Mouse (Mus musculus): ENCODE data around the gene Olfr782. TPM values are rescaled to one million over a fixed set of nuclear protein-coding genes. Genes with fewer than 3 reads are reported as not detected.
"Not testable (repeated sequence)": the region's sequence is repeated elsewhere in the genome, so short reads cannot be mapped to it uniquely, and the experiment has no call there.

Olfr782 gene
- not detected in 2 replicates for polyA plus RNA-seq (2014; fragmentation: Nextera tagmentation; extraction: Ambion mirVana)

DNA sequence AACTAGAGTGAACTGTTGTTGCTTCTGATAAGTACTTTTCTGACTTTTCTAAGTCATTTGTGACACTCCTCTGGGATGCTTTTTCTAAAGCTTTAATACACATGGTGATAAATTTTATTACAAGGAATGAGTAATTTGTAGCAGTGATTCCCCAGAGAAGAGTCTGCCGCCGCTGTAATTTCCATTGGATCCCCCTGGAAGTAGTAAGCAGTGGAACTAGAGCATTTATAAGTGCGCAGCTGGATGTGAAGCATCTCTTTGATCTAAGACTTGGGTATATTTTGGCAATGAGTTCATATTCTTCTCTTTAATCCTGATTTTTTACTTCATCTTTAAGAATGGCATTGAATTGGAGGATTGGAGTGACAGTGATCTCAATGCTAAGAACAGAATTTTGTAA is at the start of gene Olfr782:
Olfr782 (plus strand) TSS at position 301 of the 400 bp plus-strand sequence.
- ATAC-seq (ENCODE audit: insufficient read depth, low FRiP score, low TSS enrichment) (no peak), DNase-seq (ENCODE audit: low spot score) (no peak)
- Histone ChIP-seq H3K27ac (ENCODE audit: low read depth, low read length) (no peak within 1 kb of the TSS), H3K4me2 (ENCODE audit: low read depth) (no peak within 1 kb of the TSS), H3K36me3 (ENCODE audit: control insufficient read depth, insufficient read depth, low read length) (no peaks in the 10 kb centered on the region), H3K9ac (ENCODE audit: low read length) (no peak within 1 kb of the TSS), H3K27me3 (ENCODE audit: control insufficient read depth, insufficient read depth, low read length) (no peaks in the 10 kb centered on the region), H3K9me3 (ENCODE audit: control insufficient read depth, low read length) (no peaks in the 10 kb centered on the region), H3K4me1 (ENCODE audit: control insufficient read depth, insufficient read depth, low read length) (no peaks in the 10 kb centered on the region), H3K4me3 (ENCODE audit: low read depth, low read length) (no peak within 1 kb of the TSS)
- 89% methylated on average over 3 of the region's 3 CpGs for WGBS

DNA sequence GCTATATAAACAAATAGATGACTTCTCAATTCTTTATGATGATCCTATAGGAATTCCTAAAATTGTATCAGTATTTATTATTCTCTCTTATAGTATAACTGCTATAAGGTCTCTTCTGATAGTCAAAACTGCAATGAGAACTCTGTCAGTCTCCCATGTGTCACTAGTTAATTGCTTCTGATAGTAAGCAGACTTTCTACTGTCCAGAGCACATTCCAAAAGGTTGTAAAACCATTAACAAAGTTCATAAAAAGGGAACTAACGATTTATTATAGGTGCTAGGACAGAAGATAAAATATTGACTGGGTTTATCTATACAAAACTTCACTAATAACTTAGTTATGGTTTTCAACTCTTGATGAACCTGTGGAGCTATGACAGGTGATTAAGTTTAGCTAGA is 35.7 kb upstream of the Olfr782 start:
- WGBS = 66% methylated on average over 1 of the region's 1 CpGs
- not testable (repeated sequence) for H3K9me3 ChIP-seq (ENCODE audit: control insufficient read depth, low read length); H3K4me3 ChIP-seq (ENCODE audit: low read depth, low read length); H3K9ac ChIP-seq (ENCODE audit: low read length); H3K4me1 ChIP-seq (ENCODE audit: control insufficient read depth, insufficient read depth, low read length); H3K27me3 ChIP-seq (ENCODE audit: control insufficient read depth, insufficient read depth, low read length); ATAC-seq (ENCODE audit: insufficient read depth, low FRiP score, low TSS enrichment); H3K36me3 ChIP-seq (ENCODE audit: control insufficient read depth, insufficient read depth, low read length); H3K27ac ChIP-seq (ENCODE audit: low read depth, low read length); DNase-seq (ENCODE audit: low spot score); H3K4me2 ChIP-seq (ENCODE audit: low read depth)

DNA sequence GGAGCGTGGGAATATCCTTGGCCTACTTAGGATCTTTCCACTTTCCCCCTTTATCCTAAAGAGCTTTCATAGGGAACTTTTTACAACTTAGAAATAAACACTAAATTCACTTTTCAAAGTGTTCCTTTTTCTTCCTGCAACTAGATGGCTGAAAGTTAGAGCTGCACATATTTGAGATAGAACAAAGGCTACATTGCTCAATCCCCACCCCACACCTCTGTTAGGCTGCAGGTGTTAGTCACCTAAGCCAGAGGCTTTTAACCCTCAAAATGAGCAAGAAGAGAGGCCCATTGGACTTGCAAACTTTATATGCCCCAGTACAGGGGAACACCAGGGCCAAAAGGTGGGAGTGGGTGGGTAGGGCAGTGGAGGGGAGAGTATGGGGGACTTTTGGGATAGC is 35.1 kb upstream of the Olfr782 start:
- H3K36me3 ChIP-seq (ENCODE audit: control insufficient read depth, insufficient read depth, low read length); H3K9ac ChIP-seq (ENCODE audit: low read length); H3K4me3 ChIP-seq (ENCODE audit: low read depth, low read length); H3K27ac ChIP-seq (ENCODE audit: low read depth, low read length); H3K27me3 ChIP-seq (ENCODE audit: control insufficient read depth, insufficient read depth, low read length); H3K4me2 ChIP-seq (ENCODE audit: low read depth); DNase-seq (ENCODE audit: low spot score); H3K4me1 ChIP-seq (ENCODE audit: control insufficient read depth, insufficient read depth, low read length); ATAC-seq (ENCODE audit: insufficient read depth, low FRiP score, low TSS enrichment); H3K9me3 ChIP-seq (ENCODE audit: control insufficient read depth, low read length): not testable (repeated sequence)
- WGBS = no CpG with 5 or more reads among the region's 1 CpGs

DNA sequence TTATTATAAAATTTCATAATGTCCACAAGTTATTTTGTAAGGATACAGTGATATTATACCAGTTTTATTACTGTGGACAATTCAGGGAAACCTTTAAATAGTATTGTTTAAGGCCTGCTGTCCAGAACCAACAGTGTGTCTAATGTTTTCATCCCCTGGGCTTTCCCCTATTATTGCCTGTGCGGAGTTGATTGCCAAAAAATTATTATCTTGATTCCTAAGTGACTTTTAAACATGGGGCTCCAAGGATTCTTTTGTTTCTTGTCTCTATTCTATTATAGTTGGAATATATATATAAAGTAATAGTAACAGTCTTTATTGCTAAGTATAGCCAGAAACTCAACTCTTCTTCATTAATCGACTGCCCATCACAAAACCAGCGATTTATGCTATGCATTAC is 30.8 kb upstream of the Olfr782 start, which contains the start of gene Olfr780:
Olfr780 (plus strand) TSS at position 301 of the 400 bp plus-strand sequence.
- WGBS = 87% methylated on average over 3 of the region's 3 CpGs
- no peaks in the 10 kb centered on the region for H3K36me3 ChIP-seq (ENCODE audit: control insufficient read depth, insufficient read depth, low read length)
- no peak within 1 kb of the TSS for H3K4me2 ChIP-seq (ENCODE audit: low read depth)
- ATAC-seq (ENCODE audit: insufficient read depth, low FRiP score, low TSS enrichment) (no peak), DNase-seq (ENCODE audit: low spot score) (no peak)
- no peaks in the 10 kb centered on the region for H3K9me3 ChIP-seq (ENCODE audit: control insufficient read depth, low read length)
- H3K4me1 ChIP-seq (ENCODE audit: control insufficient read depth, insufficient read depth, low read length) = no peaks in the 10 kb centered on the region
- no peaks in the 10 kb centered on the region for H3K27me3 ChIP-seq (ENCODE audit: control insufficient read depth, insufficient read depth, low read length)
- H3K27ac ChIP-seq (ENCODE audit: low read depth, low read length) = no peak within 1 kb of the TSS
- no peak within 1 kb of the TSS for H3K9ac ChIP-seq (ENCODE audit: low read length)
- no peak within 1 kb of the TSS for H3K4me3 ChIP-seq (ENCODE audit: low read depth, low read length)

DNA sequence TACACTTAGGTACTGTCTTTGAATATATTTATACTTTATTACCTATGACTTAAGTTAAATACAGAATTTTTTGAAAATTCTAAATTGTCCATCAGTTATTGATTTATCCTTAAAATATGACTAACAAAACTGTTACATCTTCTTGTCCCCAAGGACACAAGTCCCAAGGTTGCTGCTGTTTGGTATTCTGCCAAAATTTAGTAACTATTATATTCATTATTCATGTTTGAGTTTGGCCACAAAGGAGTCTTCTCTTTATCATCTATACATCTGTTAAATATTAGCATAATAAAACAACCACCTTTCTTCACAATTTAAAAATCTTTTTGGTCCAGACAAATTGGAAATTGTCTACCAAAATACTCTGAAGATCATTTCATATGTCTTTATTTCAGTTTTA is 20.1 kb upstream of the Olfr782 start, which contains the start of gene Olfr781:
Olfr781 (plus strand) TSS at position 301 of the 400 bp plus-strand sequence.
- no peak within 1 kb of the TSS for H3K4me3 ChIP-seq (ENCODE audit: low read depth, low read length)
- no peak within 1 kb of the TSS for H3K9ac ChIP-seq (ENCODE audit: low read length)
- H3K9me3 ChIP-seq (ENCODE audit: control insufficient read depth, low read length) = no peaks in the 10 kb centered on the region
- H3K36me3 ChIP-seq (ENCODE audit: control insufficient read depth, insufficient read depth, low read length) = no peaks in the 10 kb centered on the region
- no peaks in the 10 kb centered on the region for H3K27me3 ChIP-seq (ENCODE audit: control insufficient read depth, insufficient read depth, low read length)
- no peak within 1 kb of the TSS for H3K27ac ChIP-seq (ENCODE audit: low read depth, low read length)
- DNase-seq (ENCODE audit: low spot score) (no peak), ATAC-seq (ENCODE audit: insufficient read depth, low FRiP score, low TSS enrichment) (no peak)
- no peak within 1 kb of the TSS for H3K4me2 ChIP-seq (ENCODE audit: low read depth)
- H3K4me1 ChIP-seq (ENCODE audit: control insufficient read depth, insufficient read depth, low read length) = no peaks in the 10 kb centered on the region

DNA sequence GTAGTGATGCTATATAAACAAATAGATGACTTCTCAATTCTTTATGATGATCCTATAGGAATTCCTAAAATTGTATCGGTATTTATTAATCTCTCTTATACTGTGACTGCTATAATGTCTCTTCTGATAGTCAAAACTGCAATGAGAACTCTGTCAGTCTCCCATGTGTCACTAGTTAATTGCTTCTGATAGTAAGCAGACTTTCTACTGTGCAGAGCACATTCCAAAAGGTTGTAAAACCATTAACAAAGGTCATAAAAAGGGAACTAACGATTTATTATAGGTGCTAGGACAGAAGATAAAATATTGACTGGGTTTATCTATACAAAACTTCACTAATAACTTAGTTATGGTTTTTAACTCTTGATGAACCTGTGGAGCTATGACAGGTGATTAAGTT is 3.8 kb downstream of the Olfr782 start:
- 70% methylated on average over 2 of the region's 2 CpGs for WGBS
- H3K36me3 ChIP-seq (ENCODE audit: control insufficient read depth, insufficient read depth, low read length); H3K9me3 ChIP-seq (ENCODE audit: control insufficient read depth, low read length); H3K27me3 ChIP-seq (ENCODE audit: control insufficient read depth, insufficient read depth, low read length); H3K27ac ChIP-seq (ENCODE audit: low read depth, low read length); H3K4me1 ChIP-seq (ENCODE audit: control insufficient read depth, insufficient read depth, low read length); H3K4me2 ChIP-seq (ENCODE audit: low read depth); H3K4me3 ChIP-seq (ENCODE audit: low read depth, low read length); DNase-seq (ENCODE audit: low spot score); ATAC-seq (ENCODE audit: insufficient read depth, low FRiP score, low TSS enrichment); H3K9ac ChIP-seq (ENCODE audit: low read length): not testable (repeated sequence)

DNA sequence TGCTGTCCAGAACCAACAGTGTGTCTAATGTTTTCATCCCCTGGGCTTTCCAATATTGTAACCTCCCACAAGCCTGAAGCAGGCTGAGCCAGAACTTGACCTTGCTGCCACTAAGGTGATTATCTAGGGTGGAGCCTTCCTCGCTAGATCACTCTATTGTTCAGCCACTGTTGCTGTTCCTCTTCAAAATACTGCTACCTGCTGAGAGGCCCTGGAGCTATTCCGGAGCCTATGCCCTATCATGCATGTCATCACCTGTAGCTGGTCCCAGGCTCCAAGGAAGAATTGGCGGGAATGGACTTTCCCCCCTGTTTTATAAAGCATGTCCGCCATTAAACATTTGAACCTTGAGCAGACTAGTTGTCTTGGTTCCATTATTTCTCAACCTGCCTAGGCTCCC is 7.8 kb downstream of the Olfr782 start:
- not testable (repeated sequence) for H3K4me1 ChIP-seq (ENCODE audit: control insufficient read depth, insufficient read depth, low read length); DNase-seq (ENCODE audit: low spot score); H3K36me3 ChIP-seq (ENCODE audit: control insufficient read depth, insufficient read depth, low read length); ATAC-seq (ENCODE audit: insufficient read depth, low FRiP score, low TSS enrichment); H3K4me3 ChIP-seq (ENCODE audit: low read depth, low read length); H3K9ac ChIP-seq (ENCODE audit: low read length); H3K4me2 ChIP-seq (ENCODE audit: low read depth); H3K27me3 ChIP-seq (ENCODE audit: control insufficient read depth, insufficient read depth, low read length); H3K9me3 ChIP-seq (ENCODE audit: control insufficient read depth, low read length); H3K27ac ChIP-seq (ENCODE audit: low read depth, low read length)
- WGBS = 82% methylated on average over 4 of the region's 4 CpGs

DNA sequence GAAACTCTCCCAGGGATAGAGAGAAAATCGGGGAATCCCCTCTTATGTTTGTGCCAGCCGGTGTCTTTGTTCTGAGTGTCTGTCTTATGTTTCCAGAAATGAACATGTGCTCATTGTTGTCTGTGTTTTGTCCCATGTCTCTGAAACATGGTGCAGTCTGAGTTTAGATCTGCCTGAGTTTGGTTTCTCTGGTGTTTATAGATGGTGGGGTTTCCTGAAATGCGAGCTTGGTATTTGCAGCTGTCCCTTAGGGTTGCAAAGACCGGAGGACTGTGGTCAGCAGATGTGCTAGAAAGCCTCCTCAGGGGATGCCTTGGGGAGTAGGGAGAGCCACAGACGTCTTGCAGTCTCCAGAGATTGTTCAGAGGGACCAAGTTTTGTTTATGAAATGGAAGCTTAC is 8.7 kb downstream of the Olfr782 start:
- H3K9me3 ChIP-seq (ENCODE audit: control insufficient read depth, low read length) = no peaks in the 10 kb centered on the region
- no peaks in the 10 kb centered on the region for H3K27me3 ChIP-seq (ENCODE audit: control insufficient read depth, insufficient read depth, low read length)
- no peak overlapping the region for H3K9ac ChIP-seq (ENCODE audit: low read length)
- ATAC-seq (ENCODE audit: insufficient read depth, low FRiP score, low TSS enrichment) (no peak), DNase-seq (ENCODE audit: low spot score) (no peak)
- H3K36me3 ChIP-seq (ENCODE audit: control insufficient read depth, insufficient read depth, low read length) = no peaks in the 10 kb centered on the region
- H3K4me2 ChIP-seq (ENCODE audit: low read depth) = no peak overlapping the region
- WGBS = 77% methylated on average over 5 of the region's 5 CpGs
- no peak overlapping the region for H3K27ac ChIP-seq (ENCODE audit: low read depth, low read length)
- no peaks in the 10 kb centered on the region for H3K4me1 ChIP-seq (ENCODE audit: control insufficient read depth, insufficient read depth, low read length)
- H3K4me3 ChIP-seq (ENCODE audit: low read depth, low read length) = no peak overlapping the region

DNA sequence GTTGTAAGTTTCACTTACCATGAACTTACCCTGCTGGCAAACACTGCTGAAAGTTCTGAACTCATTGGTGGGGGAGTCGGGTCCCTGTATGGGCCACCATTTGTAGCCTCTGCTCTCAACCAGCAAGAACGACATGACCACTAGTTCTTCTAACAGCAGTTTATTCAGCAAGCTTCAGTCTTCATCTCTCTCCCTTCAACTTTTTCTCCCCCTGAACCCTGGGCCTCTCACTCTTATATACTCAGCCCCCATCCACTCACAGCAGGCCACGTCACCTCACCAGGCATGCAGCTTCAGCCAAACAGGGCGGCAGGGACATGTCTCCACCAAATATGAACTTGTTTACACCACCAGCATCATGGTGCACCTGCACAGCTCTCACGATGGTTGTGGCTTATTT is 25.4 kb downstream of the Olfr782 start:
- not testable (repeated sequence) for H3K9me3 ChIP-seq (ENCODE audit: control insufficient read depth, low read length); DNase-seq (ENCODE audit: low spot score); H3K4me3 ChIP-seq (ENCODE audit: low read depth, low read length); H3K4me1 ChIP-seq (ENCODE audit: control insufficient read depth, insufficient read depth, low read length); H3K4me2 ChIP-seq (ENCODE audit: low read depth); H3K27me3 ChIP-seq (ENCODE audit: control insufficient read depth, insufficient read depth, low read length); H3K36me3 ChIP-seq (ENCODE audit: control insufficient read depth, insufficient read depth, low read length); H3K9ac ChIP-seq (ENCODE audit: low read length); H3K27ac ChIP-seq (ENCODE audit: low read depth, low read length); ATAC-seq (ENCODE audit: insufficient read depth, low FRiP score, low TSS enrichment)
- 94% methylated on average over 5 of the region's 5 CpGs for WGBS

Measured in neural tube, embryonic 11.5 days (tissue).